Mouse (Mus musculus): ENCODE results near the gene Map4k1. TPM values are rescaled to one million over a fixed set of nuclear protein-coding genes. Genes with fewer than 3 reads are reported as not detected.

Map4k1 gene
- polyA plus RNA-seq, 1 experiment from 2014 or later = 5.5 TPM

GRCm38 (mm10) chr7:29000651-29001605, 19.1 kb downstream of the Map4k1 start:
- no peaks in the 10 kb centered on the region for H3K36me3 ChIP-seq (ENCODE audit: control insufficient read depth, insufficient read depth, low read length)
- H3K4me2 ChIP-seq (ENCODE audit: low read length) = peak overlapping the region; percentile 85
- H3K9ac ChIP-seq (replicated peaks; ENCODE audit: low read length) = peak overlapping the region; percentile 72
- peak; percentile 70 for DNase-seq
- H3K9me3 ChIP-seq (ENCODE audit: control insufficient read depth, low read length) = no peaks in the 10 kb centered on the region
- H3K27ac ChIP-seq (replicated peaks; ENCODE audit: low read depth, low read length) = peak overlapping the region; percentile 55; the same call in 1 of the 2 replicates
- H3K4me1 ChIP-seq (ENCODE audit: control insufficient read depth, insufficient read depth, low read length) = 0 out of 2 replicates have a peak, but pooled peaks cover 6% of the 10 kb centered on the region
- WGBS = 6% methylated on average over 43 of the region's 43 CpGs
- no peaks in the 10 kb centered on the region for H3K27me3 ChIP-seq (ENCODE audit: control insufficient read depth, insufficient read depth, low read length)
- H3K4me3 ChIP-seq (replicated peaks; ENCODE audit: low read depth, low read length) = peak overlapping the region; percentile 47
- peak; percentile 64 for ATAC-seq (ENCODE audit: low FRiP score, low TSS enrichment)

GRCm38 (mm10) chr7:29007224-29008101, 25.6 kb downstream of the Map4k1 start:
- Histone ChIP-seq H3K36me3 (ENCODE audit: control insufficient read depth, insufficient read depth, low read length) (no peaks in the 10 kb centered on the region), H3K9ac (replicated peaks; ENCODE audit: low read length) (no peak overlapping the region), H3K9me3 (ENCODE audit: control insufficient read depth, low read length) (no peaks in the 10 kb centered on the region), H3K27me3 (ENCODE audit: control insufficient read depth, insufficient read depth, low read length) (no peaks in the 10 kb centered on the region), H3K4me3 (replicated peaks; ENCODE audit: low read depth, low read length) (no peak overlapping the region), H3K4me1 (ENCODE audit: control insufficient read depth, insufficient read depth, low read length) (no peaks in the 10 kb centered on the region), H3K27ac (replicated peaks; ENCODE audit: low read depth, low read length) (no peak overlapping the region), H3K4me2 (ENCODE audit: low read length) (no peak overlapping the region)
- no peak for DNase-seq
- WGBS = 80% methylated on average over 9 of the region's 9 CpGs
- ATAC-seq (ENCODE audit: low FRiP score, low TSS enrichment) = no peak

GRCm38 (mm10) chr7:29008171-29008570, 26.3 kb downstream of the Map4k1 start:
- DNase-seq = no peak
- no peak overlapping the region for H3K27ac ChIP-seq (replicated peaks; ENCODE audit: low read depth, low read length)
- no peaks in the 10 kb centered on the region for H3K36me3 ChIP-seq (ENCODE audit: control insufficient read depth, insufficient read depth, low read length)
- no peaks in the 10 kb centered on the region for H3K27me3 ChIP-seq (ENCODE audit: control insufficient read depth, insufficient read depth, low read length)
- no peak for ATAC-seq (ENCODE audit: low FRiP score, low TSS enrichment)
- no peaks in the 10 kb centered on the region for H3K4me1 ChIP-seq (ENCODE audit: control insufficient read depth, insufficient read depth, low read length)
- no peak overlapping the region for H3K9ac ChIP-seq (replicated peaks; ENCODE audit: low read length)
- no peaks in the 10 kb centered on the region for H3K9me3 ChIP-seq (ENCODE audit: control insufficient read depth, low read length)
- no peak overlapping the region for H3K4me3 ChIP-seq (replicated peaks; ENCODE audit: low read depth, low read length)
- WGBS = 93% methylated on average over 10 of the region's 10 CpGs
- H3K4me2 ChIP-seq (ENCODE audit: low read length) = no peak overlapping the region

GRCm38 (mm10) chr7:29008714-29009113, 26.9 kb downstream of the Map4k1 start:
- ATAC-seq (ENCODE audit: low FRiP score, low TSS enrichment) (no peak), DNase-seq (no peak)
- no peak overlapping the region for H3K27ac ChIP-seq (replicated peaks; ENCODE audit: low read depth, low read length)
- WGBS = 79% methylated on average over 9 of the region's 9 CpGs
- no peak overlapping the region for H3K9ac ChIP-seq (replicated peaks; ENCODE audit: low read length)
- H3K9me3 ChIP-seq (ENCODE audit: control insufficient read depth, low read length) = no peaks in the 10 kb centered on the region
- H3K4me2 ChIP-seq (ENCODE audit: low read length) = no peak overlapping the region
- no peaks in the 10 kb centered on the region for H3K4me1 ChIP-seq (ENCODE audit: control insufficient read depth, insufficient read depth, low read length)
- no peak overlapping the region for H3K4me3 ChIP-seq (replicated peaks; ENCODE audit: low read depth, low read length)
- no peaks in the 10 kb centered on the region for H3K27me3 ChIP-seq (ENCODE audit: control insufficient read depth, insufficient read depth, low read length)
- H3K36me3 ChIP-seq (ENCODE audit: control insufficient read depth, insufficient read depth, low read length) = no peaks in the 10 kb centered on the region

- H3K4me3 ChIP-seq (replicated peaks; ENCODE audit: low read depth, low read length) = no peak overlapping the region
- H3K9ac ChIP-seq (replicated peaks; ENCODE audit: low read length) = no peak overlapping the region
- no peaks in the 10 kb centered on the region for H3K36me3 ChIP-seq (ENCODE audit: control insufficient read depth, insufficient read depth, low read length)
- peaks cover 24% of the 10 kb centered on the region for H3K27me3 ChIP-seq (ENCODE audit: control insufficient read depth, insufficient read depth, low read length)
- H3K27ac ChIP-seq (replicated peaks; ENCODE audit: low read depth, low read length) = no peak overlapping the region
- no peak overlapping the region for H3K4me2 ChIP-seq (ENCODE audit: low read length)
- 100% methylated on average over 1 of the region's 1 CpGs for WGBS
- 0 out of 2 replicates have a peak, but pooled peaks cover 2% of the 10 kb centered on the region for H3K9me3 ChIP-seq (ENCODE audit: control insufficient read depth, low read length)
- ATAC-seq (ENCODE audit: low FRiP score, low TSS enrichment) = no peak
- no peaks in the 10 kb centered on the region for H3K4me1 ChIP-seq (ENCODE audit: control insufficient read depth, insufficient read depth, low read length)
- DNase-seq = no peak
Measured at GRCm38 (mm10) chr7:29014984-29015383, 33.1 kb downstream of the Map4k1 start.

- 0 out of 2 replicates have a peak, but pooled peaks cover 2% of the 10 kb centered on the region for H3K9me3 ChIP-seq (ENCODE audit: control insufficient read depth, low read length)
- no peak overlapping the region for H3K4me3 ChIP-seq (replicated peaks; ENCODE audit: low read depth, low read length)
- no peak overlapping the region for H3K4me2 ChIP-seq (ENCODE audit: low read length)
- no peaks in the 10 kb centered on the region for H3K36me3 ChIP-seq (ENCODE audit: control insufficient read depth, insufficient read depth, low read length)
- 81% methylated on average over 7 of the region's 7 CpGs for WGBS
- H3K27me3 ChIP-seq (ENCODE audit: control insufficient read depth, insufficient read depth, low read length) = peaks cover 35% of the 10 kb centered on the region
- ATAC-seq (ENCODE audit: low FRiP score, low TSS enrichment) (no peak), DNase-seq (no peak)
- H3K9ac ChIP-seq (replicated peaks; ENCODE audit: low read length) = no peak overlapping the region
- H3K27ac ChIP-seq (replicated peaks; ENCODE audit: low read depth, low read length) = no peak overlapping the region
- no peaks in the 10 kb centered on the region for H3K4me1 ChIP-seq (ENCODE audit: control insufficient read depth, insufficient read depth, low read length)
Measured at GRCm38 (mm10) chr7:29016440-29016839, 34.6 kb downstream of the Map4k1 start.

GRCm38 (mm10) chr7:29017222-29017621, 35.4 kb downstream of the Map4k1 start:
- 0 out of 2 replicates have a peak, but pooled peaks cover 2% of the 10 kb centered on the region for H3K9me3 ChIP-seq (ENCODE audit: control insufficient read depth, low read length)
- H3K36me3 ChIP-seq (ENCODE audit: control insufficient read depth, insufficient read depth, low read length) = no peaks in the 10 kb centered on the region
- ATAC-seq (ENCODE audit: low FRiP score, low TSS enrichment) (no peak), DNase-seq (no peak)
- no peak overlapping the region for H3K27ac ChIP-seq (replicated peaks; ENCODE audit: low read depth, low read length)
- H3K27me3 ChIP-seq (ENCODE audit: control insufficient read depth, insufficient read depth, low read length) = peaks cover 35% of the 10 kb centered on the region
- H3K9ac ChIP-seq (replicated peaks; ENCODE audit: low read length) = no peak overlapping the region
- 82% methylated on average over 7 of the region's 7 CpGs for WGBS
- H3K4me3 ChIP-seq (replicated peaks; ENCODE audit: low read depth, low read length) = no peak overlapping the region
- no peak overlapping the region for H3K4me2 ChIP-seq (ENCODE audit: low read length)
- no peaks in the 10 kb centered on the region for H3K4me1 ChIP-seq (ENCODE audit: control insufficient read depth, insufficient read depth, low read length)

- Histone ChIP-seq H3K27ac (replicated peaks; ENCODE audit: low read depth, low read length) (no peak overlapping the region), H3K9ac (replicated peaks; ENCODE audit: low read length) (peak overlapping the region; percentile 37; the same call in 1 of the 2 replicates), H3K4me3 (replicated peaks; ENCODE audit: low read depth, low read length) (peak overlapping the region; percentile 35), H3K9me3 (ENCODE audit: control insufficient read depth, low read length) (0 out of 2 replicates have a peak, but pooled peaks cover 2% of the 10 kb centered on the region), H3K36me3 (ENCODE audit: control insufficient read depth, insufficient read depth, low read length) (no peaks in the 10 kb centered on the region), H3K27me3 (ENCODE audit: control insufficient read depth, insufficient read depth, low read length) (peaks cover 35% of the 10 kb centered on the region), H3K4me2 (ENCODE audit: low read length) (peak overlapping the region; percentile 63), H3K4me1 (ENCODE audit: control insufficient read depth, insufficient read depth, low read length) (no peaks in the 10 kb centered on the region)
- DNase-seq = peak; percentile 50
- ATAC-seq (ENCODE audit: low FRiP score, low TSS enrichment) = no peak
- 2% methylated on average over 82 of the region's 88 CpGs for WGBS
Measured at GRCm38 (mm10) chr7:29019447-29020220, 37.8 kb downstream of the Map4k1 start.
